Mouse (Mus musculus) cerebellum, adult 2 months (tissue): ENCODE measurements around the gene Ifit3b.

Source experiments
- CTCF ChIP-seq: fragments of 200-500 bp; IDR thresholded peaks from 2 replicates; pipeline ENCODE4 v1.5.1; 2011; ENCODE audit warnings: low read depth, mild to moderate bottlenecking, control low read depth, low read length, moderate library complexity, borderline replicate concordance; ENCODE audit not compliant: insufficient read depth
- POLR2A ChIP-seq: fragments of 200-500 bp; IDR thresholded peaks from 2 replicates; pipeline ENCODE4 v1.6.1; 2011; ENCODE audit warnings: low read length, control low read depth, borderline replicate concordance; ENCODE audit not compliant: insufficient read depth

GRCm38 (mm10) chr19:34605472-34605871 is 2.3 kb upstream of the Ifit3b start:
- TF ChIP-seq CTCF (no peak), POLR2A (no peak)
